Mouse (Mus musculus): Measurements from ENCODE around the gene Nans. TPM values are rescaled to one million over a fixed set of nuclear protein-coding genes. Genes with fewer than 3 reads are reported as not detected.

Gene Nans
- total RNA-seq, 1 experiment from 2014 or later, result 19.1 TPM

Other genes starting within 250 kb of the Nans start
- not detected in 2 replicates for gene Foxe1, start 145.6 kb upstream of the Nans start, total RNA-seq (2017)
- 10.1 and 13.2 TPM in 2 replicates for gene Trmo, start 99.8 kb upstream of the Nans start, total RNA-seq (2017)
- 0.47 and 0.74 TPM in 2 replicates for gene Hemgn, start 75.7 kb upstream of the Nans start, total RNA-seq (2017)
- gene Anp32b, start 38.3 kb upstream of the Nans start, total RNA-seq (2017), result 43.2 and 45.9 TPM in 2 replicates
- 64.6 and 79.0 TPM in 2 replicates for gene Trim14, start 46.9 kb downstream of the Nans start, total RNA-seq (2017)
- gene Coro2a, start 113.0 kb downstream of the Nans start, total RNA-seq (2017), result 26.6 and 36.5 TPM in 2 replicates
- gene Tbc1d2, start 161.0 kb downstream of the Nans start, total RNA-seq (2017), result 3.3 and 3.7 TPM in 2 replicates

Data from neutrophil, adult 5-6 weeks (primary cell).